Mouse (Mus musculus): ENCODE data around the gene Eml6. TPM values are rescaled to one million over a fixed set of nuclear protein-coding genes. Genes with fewer than 3 reads are reported as not detected.
A peak's percentile ranks its signal among the peaks of the same experiment; 100 is the strongest.

Gene Eml6
- total RNA-seq, 2 experiments from 2014 or later: 0.64 to 0.67 TPM

DNA sequence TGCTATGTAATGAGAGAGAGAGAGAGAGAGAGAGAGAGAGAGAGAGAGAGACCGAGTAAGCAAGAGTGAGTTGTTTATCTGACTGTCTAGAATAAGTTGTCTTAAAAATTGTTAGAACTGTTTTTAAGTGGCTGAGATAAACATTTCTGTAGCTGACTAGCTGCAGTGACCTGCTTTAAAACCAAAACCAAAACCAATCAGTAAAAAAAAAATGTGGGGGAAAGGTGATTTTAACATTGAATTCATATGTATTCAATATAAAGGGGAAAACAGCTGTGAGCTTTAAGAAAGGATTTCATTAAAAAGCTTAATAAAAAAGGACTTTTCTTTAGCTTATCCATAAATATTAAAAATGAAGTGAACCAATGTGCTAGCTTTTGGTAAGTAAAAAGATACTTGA, 306.2 kb downstream of the Eml6 start:
- intact Hi-C loops (cut with DNase I): loop anchor here (2.0 to 10.0 kb wide), 2 partner anchors 89 to 305 kb away; partner anchors contain the start of gene Eml6
- DNase-seq: no peak
- Histone ChIP-seq H3K27ac (peak overlapping the region; percentile 92), H3K4me3 (peak overlapping the region; percentile 76)
- TF ChIP-seq CTCF (IDR thresholded peaks at IDR 0.05): no peak

DNA sequence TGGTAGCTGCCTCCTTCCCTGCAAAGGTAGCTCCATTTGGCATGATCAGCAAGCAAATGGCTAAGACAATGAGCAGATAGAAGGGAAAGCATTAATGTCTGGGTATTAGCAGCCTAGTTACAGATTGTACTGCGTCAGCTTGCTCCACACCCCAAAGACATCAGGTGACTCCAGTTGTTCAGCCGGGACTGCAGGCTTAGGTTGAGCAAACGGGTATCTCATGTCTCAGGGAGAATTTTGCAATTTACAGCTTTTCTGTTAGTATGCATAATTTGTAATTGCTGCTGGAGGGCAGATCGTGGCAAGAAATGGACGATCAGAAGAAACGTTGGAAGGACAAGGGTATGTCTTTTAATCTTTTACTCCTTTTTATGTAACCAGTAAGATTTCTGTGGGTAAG, 307.3 kb downstream of the Eml6 start:
- peak overlapping the region; percentile 76 for H3K4me3 ChIP-seq
- DNase-seq: peak; percentile 59
- H3K27ac ChIP-seq: peak overlapping the region; percentile 92
- intact Hi-C loops (cut with DNase I): loop anchor here (2.0 to 10.0 kb wide), 2 partner anchors 90 to 306 kb away; partner anchors contain the start of gene Eml6
- no peak for TF ChIP-seq CTCF (IDR thresholded peaks at IDR 0.05)

DNA sequence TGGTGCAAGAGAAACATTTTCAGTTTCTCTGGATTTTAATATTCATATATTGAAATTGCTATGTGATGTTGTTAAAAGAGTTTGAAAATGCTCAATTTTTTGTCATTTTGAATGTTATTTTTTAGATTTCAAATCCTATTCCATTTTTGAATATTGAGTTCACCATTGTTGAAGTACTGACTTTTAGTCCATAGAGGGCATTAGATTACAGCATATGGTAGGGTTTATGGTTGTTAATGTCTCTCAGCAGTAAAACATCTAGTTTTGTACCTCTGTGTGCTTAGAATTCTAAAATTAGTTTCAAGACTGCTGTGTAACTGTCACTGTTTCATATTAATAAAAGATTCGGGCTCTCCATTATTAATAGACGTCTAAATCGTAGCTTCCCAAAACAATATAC, 310.3 kb downstream of the Eml6 start:
- H3K27ac ChIP-seq: peak overlapping the region; percentile 59
- intact Hi-C loops (cut with DNase I): loop anchor here (1.0 to 10.0 kb wide), 2 partner anchors 169 to 309 kb away; partner anchors contain the start of gene Eml6
- DNase-seq: no peak
- H3K4me3 ChIP-seq: no peak overlapping the region
- peak; percentile 66 for TF ChIP-seq CTCF (IDR thresholded peaks at IDR 0.05)

DNA sequence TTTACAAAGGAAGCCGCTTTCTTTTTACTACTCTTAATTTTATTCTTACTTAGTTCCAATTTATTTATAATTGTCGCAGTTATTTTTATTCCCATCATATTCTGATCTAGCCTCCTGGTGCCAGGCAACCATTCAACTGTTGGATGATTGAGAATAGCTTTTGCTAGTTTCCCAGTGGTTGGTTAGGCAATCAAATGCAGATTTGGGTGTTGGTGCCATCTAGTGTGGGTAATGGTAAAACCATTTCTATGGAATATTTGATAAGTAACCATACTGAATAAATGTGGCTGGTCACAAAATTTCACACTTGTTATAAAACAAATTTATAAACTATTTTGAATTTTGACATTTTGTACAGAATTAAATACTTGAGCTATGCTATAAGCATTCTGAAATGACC, 311.0 kb downstream of the Eml6 start:
- TF ChIP-seq CTCF (IDR thresholded peaks at IDR 0.05): peak; percentile 58
- DNase-seq: no peak
- Histone ChIP-seq H3K27ac (no peak overlapping the region), H3K4me3 (no peak overlapping the region)
- intact Hi-C loops (cut with DNase I): loop anchor here (1.0 to 10.0 kb wide), 2 partner anchors 170 to 310 kb away; partner anchors contain the start of gene Eml6

DNA sequence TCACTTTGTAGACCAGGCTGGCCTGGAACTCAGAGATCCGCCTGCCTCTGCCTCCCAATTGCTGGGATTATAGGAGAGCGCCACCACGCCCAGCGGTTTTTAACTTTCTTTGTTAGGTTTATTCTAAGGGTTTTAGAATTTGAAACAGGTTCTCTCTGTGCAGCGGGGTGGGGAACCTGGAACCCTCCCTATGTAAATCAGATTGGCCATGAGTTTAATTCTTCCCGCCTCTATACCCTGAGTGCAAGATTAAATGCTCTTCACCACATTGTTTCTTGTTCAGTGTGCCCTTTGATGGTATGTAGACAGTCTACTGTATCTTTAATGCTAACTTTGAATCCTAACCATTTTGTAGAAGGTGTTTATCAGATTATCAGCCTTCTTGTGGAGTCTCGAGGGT, 311.7 kb downstream of the Eml6 start:
- DNase-seq: no peak
- H3K4me3 ChIP-seq: no peak overlapping the region
- H3K27ac ChIP-seq: no peak overlapping the region
- intact Hi-C loops (cut with DNase I): loop anchor here (10.0 kb wide), 1 partner anchor 311 kb away; the partner anchor contains the start of gene Eml6
- no peak for TF ChIP-seq CTCF (IDR thresholded peaks at IDR 0.05)

DNA sequence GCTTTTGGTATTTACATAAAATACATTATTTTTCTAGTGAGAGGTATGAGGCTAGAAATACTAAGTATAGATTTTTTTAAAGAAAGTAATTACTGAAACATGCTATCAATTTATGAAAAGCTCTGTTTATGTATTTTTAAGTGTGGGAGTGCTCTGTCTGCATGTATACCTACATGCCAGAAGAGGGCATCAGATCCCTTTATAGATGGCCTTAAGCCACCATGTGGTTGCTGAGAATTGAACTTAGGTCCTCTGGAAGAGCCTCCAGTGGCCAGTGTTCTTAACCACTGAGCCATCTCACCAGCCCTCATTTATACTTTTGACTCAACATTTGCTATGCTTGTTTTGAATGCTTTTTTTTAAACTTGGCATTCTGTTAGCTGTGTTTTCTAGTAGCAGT, 316.3 kb downstream of the Eml6 start:
- peak; percentile 55 for TF ChIP-seq CTCF (IDR thresholded peaks at IDR 0.05)
- no peak for DNase-seq
- Histone ChIP-seq H3K4me3 (no peak overlapping the region), H3K27ac (no peak overlapping the region)
- intact Hi-C loops (cut with DNase I): no loop called here

DNA sequence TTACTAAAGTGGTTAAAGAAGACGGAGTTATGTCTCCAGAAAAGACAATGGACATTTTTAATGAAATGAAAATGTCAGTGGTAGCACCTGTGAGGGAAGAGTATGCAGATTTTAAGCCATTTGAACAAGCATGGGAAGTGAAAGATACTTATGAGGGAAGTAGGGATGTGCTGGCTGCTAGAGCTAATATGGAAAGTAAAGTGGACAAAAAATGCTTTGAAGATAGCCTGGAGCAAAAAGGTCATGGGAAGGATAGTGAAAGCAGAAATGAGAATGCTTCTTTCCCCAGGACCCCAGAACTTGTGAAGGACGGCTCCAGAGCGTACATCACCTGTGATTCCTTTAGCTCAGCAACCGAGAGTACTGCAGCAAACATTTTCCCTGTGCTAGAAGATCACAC, 319.0 kb downstream of the Eml6 start:
- Histone ChIP-seq H3K27ac (no peak overlapping the region), H3K4me3 (no peak overlapping the region)
- TF ChIP-seq CTCF (IDR thresholded peaks at IDR 0.05): no peak
- DNase-seq: no peak
- intact Hi-C loops (cut with DNase I): no loop called here

DNA sequence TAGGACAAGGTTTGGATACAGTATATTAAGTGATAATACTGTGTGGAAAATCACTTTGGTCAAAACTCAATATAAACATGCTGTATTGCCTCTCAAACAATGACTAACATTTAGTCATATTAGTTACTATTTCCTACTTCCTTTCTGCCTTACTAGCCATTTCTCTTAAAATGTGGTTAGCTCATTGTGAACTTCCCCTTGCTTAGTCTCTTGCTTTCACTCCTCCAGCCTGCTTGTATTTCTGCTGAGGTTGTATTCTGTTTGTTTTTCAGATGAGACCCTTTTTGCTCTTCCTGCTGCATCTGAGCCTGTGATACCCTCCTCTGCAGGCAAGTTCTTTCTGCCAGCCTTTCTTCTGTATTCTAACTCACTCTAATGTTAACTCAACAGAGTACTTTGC, 320.6 kb downstream of the Eml6 start:
- no peak for TF ChIP-seq CTCF (IDR thresholded peaks at IDR 0.05)
- intact Hi-C loops (cut with DNase I): no loop called here
- no peak for DNase-seq
- no peak overlapping the region for H3K4me3 ChIP-seq
- H3K27ac ChIP-seq: no peak overlapping the region

DNA sequence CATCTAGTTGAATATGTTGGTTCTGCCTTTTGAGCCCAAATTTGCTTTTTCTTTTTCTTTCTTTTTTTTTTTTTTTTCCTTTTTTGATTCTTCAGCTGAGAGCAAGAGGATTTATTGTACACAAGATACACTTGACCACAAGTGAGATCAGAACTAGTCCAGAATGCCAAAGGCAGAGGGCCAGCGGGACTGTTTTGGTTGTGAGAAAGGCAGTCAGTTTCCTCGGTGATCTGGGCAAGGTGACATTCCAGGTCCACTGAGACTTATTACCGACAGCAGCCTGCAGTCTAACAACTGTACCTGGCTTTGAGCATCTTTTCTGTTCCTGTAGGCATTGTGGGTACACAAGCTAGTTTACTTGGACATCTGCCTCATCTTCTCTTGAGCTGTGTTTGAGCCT, 323.1 kb downstream of the Eml6 start:
- no peak for TF ChIP-seq CTCF (IDR thresholded peaks at IDR 0.05)
- DNase-seq: peak; percentile 63
- intact Hi-C loops (cut with DNase I): no loop called here
- Histone ChIP-seq H3K4me3 (no peak overlapping the region), H3K27ac (no peak overlapping the region)

DNA sequence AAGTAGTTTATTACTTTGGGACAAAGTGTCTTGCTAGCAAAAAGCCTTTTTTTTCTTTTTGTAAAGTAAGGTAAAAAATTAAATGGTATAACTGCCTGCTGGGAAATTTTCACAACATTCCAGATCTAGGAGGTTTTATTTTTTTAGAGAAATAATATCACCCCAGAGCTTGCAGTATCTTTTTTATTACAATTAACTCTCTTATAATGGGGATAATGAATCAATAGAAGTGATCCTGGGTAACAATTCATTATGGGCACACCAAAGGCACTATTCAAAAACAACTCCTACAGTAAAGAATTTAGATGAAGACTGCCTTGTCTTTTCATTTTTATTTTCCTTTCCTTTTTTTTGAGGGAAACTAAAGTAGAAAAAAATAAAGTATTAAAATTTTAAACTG, 331.1 kb downstream of the Eml6 start:
- TF ChIP-seq CTCF (IDR thresholded peaks at IDR 0.05): no peak
- H3K4me3 ChIP-seq: peak overlapping the region; percentile 96
- H3K27ac ChIP-seq: no peak overlapping the region; the same call in 1 of the 2 replicates
- DNase-seq: no peak
- intact Hi-C loops (cut with DNase I): loop anchor here (5.0 to 10.0 kb wide), 2 partner anchors 320 to 427 kb away; partner anchors contain the start of gene Ccdc88a

DNA sequence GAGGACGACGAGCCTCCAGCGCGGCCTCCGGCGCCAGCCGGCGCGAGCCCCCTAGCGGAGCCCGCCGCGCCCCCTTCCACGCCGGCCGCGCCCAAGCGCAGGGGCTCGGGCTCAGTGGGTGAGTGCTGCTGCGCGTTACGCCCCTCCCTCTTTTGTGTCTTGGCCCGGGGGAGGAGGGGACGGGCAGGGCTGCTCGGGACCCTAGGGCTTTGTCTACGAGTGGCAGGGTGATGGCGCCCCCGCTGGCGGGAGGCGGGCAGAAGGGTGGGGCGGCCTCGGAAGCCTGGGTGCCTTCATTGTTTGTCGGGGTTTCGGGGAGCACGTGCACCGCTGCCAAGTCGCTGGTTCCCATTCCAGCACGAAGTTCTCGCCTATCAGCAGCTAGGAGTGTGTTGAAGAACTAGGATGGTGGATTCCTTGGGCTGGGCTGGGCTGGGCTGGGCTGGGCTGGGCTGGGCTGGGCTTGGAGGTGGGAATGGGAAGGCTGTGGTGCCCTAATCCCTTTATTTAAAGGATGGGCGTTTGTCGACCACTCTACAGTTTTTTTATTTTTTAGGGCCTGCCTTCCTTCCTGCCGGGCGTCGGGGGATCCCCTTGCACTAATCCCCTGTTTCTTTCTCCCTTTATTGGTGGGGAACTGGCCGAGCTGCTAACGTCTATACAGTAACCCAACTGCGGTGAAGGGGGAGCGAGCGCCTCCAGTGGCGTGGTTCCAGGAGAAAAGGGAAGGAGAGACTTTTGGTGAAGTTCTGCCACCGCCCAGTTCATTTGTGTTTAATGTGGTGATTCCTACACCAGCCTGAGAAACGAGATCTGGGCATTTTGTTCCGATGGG, 332.0 kb downstream of the Eml6 start:
- DNase-seq: peak; percentile 85
- TF ChIP-seq CTCF (IDR thresholded peaks at IDR 0.05): peak; percentile 72
- peak overlapping the region; percentile 96 for H3K4me3 ChIP-seq
- H3K27ac ChIP-seq: peak overlapping the region; percentile 95
- intact Hi-C loops (cut with DNase I): loop anchor here (5.0 to 10.0 kb wide), 2 partner anchors 319 to 426 kb away; partner anchors contain the start of gene Ccdc88a

Other genes starting within 250 kb of the Eml6 start
- gene 4931440F15Rik, start 200.4 kb downstream of the Eml6 start, total RNA-seq (2021): 1 to 10 TPM; 2.7 to 2.8 TPM
- gene Sptbn1, start 242.1 kb upstream of the Eml6 start, total RNA-seq (2021): 100 to 1,000 TPM; 112 to 141 TPM